Mouse (Mus musculus): Measurements from ENCODE around the gene Cars. TPM values are rescaled to one million over a fixed set of nuclear protein-coding genes. Genes with fewer than 3 reads are reported as not detected.

Cars gene
- polyA plus RNA-seq, 1 experiment from 2014 or later, result 64.4 TPM

- WGBS, result 6% methylated on average over 15 of the region's 15 CpGs
- no peak overlapping the region for H3K27ac ChIP-seq (ENCODE audit: low read depth, low read length)
- H3K27me3 ChIP-seq (ENCODE audit: control insufficient read depth, insufficient read depth, low read length), result no peaks in the 10 kb centered on the region
- H3K9ac ChIP-seq (ENCODE audit: low read depth, low read length), result no peak overlapping the region
- H3K9me3 ChIP-seq (ENCODE audit: control insufficient read depth, low read length), result no peaks in the 10 kb centered on the region
- H3K4me2 ChIP-seq (replicated peaks; ENCODE audit: low read depth, low read length), result peak overlapping the region; percentile 91
- peak overlapping the region; percentile 92 for H3K4me3 ChIP-seq (ENCODE audit: low read length)
- ATAC-seq (ENCODE audit: low FRiP score, low TSS enrichment), result no peak
- H3K36me3 ChIP-seq (ENCODE audit: control insufficient read depth, insufficient read depth, low read length), result peaks cover 7% of the 10 kb centered on the region; the same call in 1 of the 2 replicates
- peaks cover 8% of the 10 kb centered on the region for H3K4me1 ChIP-seq (ENCODE audit: control insufficient read depth, insufficient read depth, low read length)
Observed at GRCm38 (mm10) chr7:143600231-143600740, 396 bp upstream of the Cars start.

- 58% methylated on average over 5 of the region's 5 CpGs for WGBS
- peaks cover 8% of the 10 kb centered on the region for H3K4me1 ChIP-seq (ENCODE audit: control insufficient read depth, insufficient read depth, low read length)
- H3K36me3 ChIP-seq (ENCODE audit: control insufficient read depth, insufficient read depth, low read length), result peaks cover 34% of the 10 kb centered on the region; the same call in 1 of the 2 replicates
- H3K9ac ChIP-seq (ENCODE audit: low read depth, low read length), result no peak overlapping the region
- no peak overlapping the region for H3K27ac ChIP-seq (ENCODE audit: low read depth, low read length)
- no peak for ATAC-seq (ENCODE audit: low FRiP score, low TSS enrichment)
- no peaks in the 10 kb centered on the region for H3K9me3 ChIP-seq (ENCODE audit: control insufficient read depth, low read length)
- no peaks in the 10 kb centered on the region for H3K27me3 ChIP-seq (ENCODE audit: control insufficient read depth, insufficient read depth, low read length)
- H3K4me3 ChIP-seq (ENCODE audit: low read length), result no peak overlapping the region
- H3K4me2 ChIP-seq (replicated peaks; ENCODE audit: low read depth, low read length), result no peak overlapping the region
Observed at GRCm38 (mm10) chr7:143594865-143595264, 5.0 kb downstream of the Cars start.

GRCm38 (mm10) chr7:143592255-143592654, 7.6 kb downstream of the Cars start:
- H3K36me3 ChIP-seq (ENCODE audit: control insufficient read depth, insufficient read depth, low read length), result peaks cover 56% of the 10 kb centered on the region
- no peak overlapping the region for H3K4me3 ChIP-seq (ENCODE audit: low read length)
- no peak for ATAC-seq (ENCODE audit: low FRiP score, low TSS enrichment)
- no peaks in the 10 kb centered on the region for H3K9me3 ChIP-seq (ENCODE audit: control insufficient read depth, low read length)
- no peak overlapping the region for H3K9ac ChIP-seq (ENCODE audit: low read depth, low read length)
- H3K4me1 ChIP-seq (ENCODE audit: control insufficient read depth, insufficient read depth, low read length), result no peaks in the 10 kb centered on the region
- WGBS, result 95% methylated on average over 10 of the region's 10 CpGs
- no peaks in the 10 kb centered on the region for H3K27me3 ChIP-seq (ENCODE audit: control insufficient read depth, insufficient read depth, low read length)
- H3K4me2 ChIP-seq (replicated peaks; ENCODE audit: low read depth, low read length), result no peak overlapping the region
- H3K27ac ChIP-seq (ENCODE audit: low read depth, low read length), result no peak overlapping the region

- H3K9me3 ChIP-seq (ENCODE audit: control insufficient read depth, low read length), result no peaks in the 10 kb centered on the region
- peaks cover 84% of the 10 kb centered on the region for H3K36me3 ChIP-seq (ENCODE audit: control insufficient read depth, insufficient read depth, low read length)
- H3K9ac ChIP-seq (ENCODE audit: low read depth, low read length), result no peak overlapping the region
- H3K27me3 ChIP-seq (ENCODE audit: control insufficient read depth, insufficient read depth, low read length), result no peaks in the 10 kb centered on the region
- H3K4me3 ChIP-seq (ENCODE audit: low read length), result no peak overlapping the region
- no peak for ATAC-seq (ENCODE audit: low FRiP score, low TSS enrichment)
- no peak overlapping the region for H3K27ac ChIP-seq (ENCODE audit: low read depth, low read length)
- H3K4me2 ChIP-seq (replicated peaks; ENCODE audit: low read depth, low read length), result no peak overlapping the region
- no peaks in the 10 kb centered on the region for H3K4me1 ChIP-seq (ENCODE audit: control insufficient read depth, insufficient read depth, low read length)
- 90% methylated on average over 4 of the region's 4 CpGs for WGBS
Observed at GRCm38 (mm10) chr7:143588006-143588405, 11.9 kb downstream of the Cars start.

- H3K9ac ChIP-seq (ENCODE audit: low read depth, low read length), result no peak overlapping the region
- no peaks in the 10 kb centered on the region for H3K4me1 ChIP-seq (ENCODE audit: control insufficient read depth, insufficient read depth, low read length)
- WGBS, result 91% methylated on average over 5 of the region's 5 CpGs
- no peak overlapping the region for H3K4me2 ChIP-seq (replicated peaks; ENCODE audit: low read depth, low read length)
- no peak overlapping the region for H3K4me3 ChIP-seq (ENCODE audit: low read length)
- no peak overlapping the region for H3K27ac ChIP-seq (ENCODE audit: low read depth, low read length)
- H3K27me3 ChIP-seq (ENCODE audit: control insufficient read depth, insufficient read depth, low read length), result no peaks in the 10 kb centered on the region
- no peaks in the 10 kb centered on the region for H3K9me3 ChIP-seq (ENCODE audit: control insufficient read depth, low read length)
- no peak for ATAC-seq (ENCODE audit: low FRiP score, low TSS enrichment)
- H3K36me3 ChIP-seq (ENCODE audit: control insufficient read depth, insufficient read depth, low read length), result peaks cover 84% of the 10 kb centered on the region
Observed at GRCm38 (mm10) chr7:143587586-143587985, 12.3 kb downstream of the Cars start.

GRCm38 (mm10) chr7:143583956-143584355, 15.9 kb downstream of the Cars start:
- 32% methylated on average over 3 of the region's 3 CpGs for WGBS
- ATAC-seq (ENCODE audit: low FRiP score, low TSS enrichment), result no peak
- Histone ChIP-seq H3K4me2 (replicated peaks; ENCODE audit: low read depth, low read length) (no peak overlapping the region), H3K4me3 (ENCODE audit: low read length) (no peak overlapping the region), H3K27ac (ENCODE audit: low read depth, low read length) (no peak overlapping the region), H3K9me3 (ENCODE audit: control insufficient read depth, low read length) (no peaks in the 10 kb centered on the region), H3K27me3 (ENCODE audit: control insufficient read depth, insufficient read depth, low read length) (no peaks in the 10 kb centered on the region), H3K4me1 (ENCODE audit: control insufficient read depth, insufficient read depth, low read length) (no peaks in the 10 kb centered on the region), H3K9ac (ENCODE audit: low read depth, low read length) (no peak overlapping the region), H3K36me3 (ENCODE audit: control insufficient read depth, insufficient read depth, low read length) (peaks cover 89% of the 10 kb centered on the region)

- Histone ChIP-seq H3K9me3 (ENCODE audit: control insufficient read depth, low read length) (no peaks in the 10 kb centered on the region), H3K27ac (ENCODE audit: low read depth, low read length) (no peak overlapping the region), H3K4me2 (replicated peaks; ENCODE audit: low read depth, low read length) (no peak overlapping the region), H3K27me3 (ENCODE audit: control insufficient read depth, insufficient read depth, low read length) (no peaks in the 10 kb centered on the region), H3K4me1 (ENCODE audit: control insufficient read depth, insufficient read depth, low read length) (no peaks in the 10 kb centered on the region), H3K9ac (ENCODE audit: low read depth, low read length) (no peak overlapping the region), H3K4me3 (ENCODE audit: low read length) (no peak overlapping the region), H3K36me3 (ENCODE audit: control insufficient read depth, insufficient read depth, low read length) (peaks cover 91% of the 10 kb centered on the region)
- ATAC-seq (ENCODE audit: low FRiP score, low TSS enrichment), result no peak
- 94% methylated on average over 5 of the region's 5 CpGs for WGBS
Observed at GRCm38 (mm10) chr7:143583025-143583424, 16.9 kb downstream of the Cars start.

- WGBS, result 95% methylated on average over 11 of the region's 11 CpGs
- Histone ChIP-seq H3K9ac (ENCODE audit: low read depth, low read length) (no peak overlapping the region), H3K27ac (ENCODE audit: low read depth, low read length) (no peak overlapping the region)
Observed at GRCm38 (mm10) chr7:143575751-143576150, 24.1 kb downstream of the Cars start.

GRCm38 (mm10) chr7:143565648-143566039, 34.2 kb downstream of the Cars start:
- H3K36me3 ChIP-seq (ENCODE audit: control insufficient read depth, insufficient read depth, low read length), result peaks cover 98% of the 10 kb centered on the region
- no peak for ATAC-seq (ENCODE audit: low FRiP score, low TSS enrichment)
- no peaks in the 10 kb centered on the region for H3K27me3 ChIP-seq (ENCODE audit: control insufficient read depth, insufficient read depth, low read length)
- 92% methylated on average over 3 of the region's 3 CpGs for WGBS
- no peak overlapping the region for H3K9ac ChIP-seq (ENCODE audit: low read depth, low read length)
- no peak overlapping the region for H3K4me3 ChIP-seq (ENCODE audit: low read length)
- no peaks in the 10 kb centered on the region for H3K4me1 ChIP-seq (ENCODE audit: control insufficient read depth, insufficient read depth, low read length)
- no peak overlapping the region for H3K4me2 ChIP-seq (replicated peaks; ENCODE audit: low read depth, low read length)
- no peaks in the 10 kb centered on the region for H3K9me3 ChIP-seq (ENCODE audit: control insufficient read depth, low read length)
- no peak overlapping the region for H3K27ac ChIP-seq (ENCODE audit: low read depth, low read length)

More at GRCm38 (mm10) chr7:143575751-143576150, 24.1 kb downstream of the Cars start:
- H3K4me3 ChIP-seq (ENCODE audit: low read length), result no peak overlapping the region
- peaks cover 93% of the 10 kb centered on the region for H3K36me3 ChIP-seq (ENCODE audit: control insufficient read depth, insufficient read depth, low read length)
- no peak overlapping the region for H3K4me2 ChIP-seq (replicated peaks; ENCODE audit: low read depth, low read length)
- no peaks in the 10 kb centered on the region for H3K27me3 ChIP-seq (ENCODE audit: control insufficient read depth, insufficient read depth, low read length)
- no peak for ATAC-seq (ENCODE audit: low FRiP score, low TSS enrichment)
- no peaks in the 10 kb centered on the region for H3K9me3 ChIP-seq (ENCODE audit: control insufficient read depth, low read length)
- H3K4me1 ChIP-seq (ENCODE audit: control insufficient read depth, insufficient read depth, low read length), result no peaks in the 10 kb centered on the region

Measured in kidney, embryonic 14.5 days (tissue).